Mouse (Mus musculus): ENCODE measurements at regions not wholly inside any gene's neighbourhood (a gene's known extent, or its start where the extent isn't known, plus 50 kb on each side); places are given as distances from the start of the nearest gene placed in this dataset.

DNA sequence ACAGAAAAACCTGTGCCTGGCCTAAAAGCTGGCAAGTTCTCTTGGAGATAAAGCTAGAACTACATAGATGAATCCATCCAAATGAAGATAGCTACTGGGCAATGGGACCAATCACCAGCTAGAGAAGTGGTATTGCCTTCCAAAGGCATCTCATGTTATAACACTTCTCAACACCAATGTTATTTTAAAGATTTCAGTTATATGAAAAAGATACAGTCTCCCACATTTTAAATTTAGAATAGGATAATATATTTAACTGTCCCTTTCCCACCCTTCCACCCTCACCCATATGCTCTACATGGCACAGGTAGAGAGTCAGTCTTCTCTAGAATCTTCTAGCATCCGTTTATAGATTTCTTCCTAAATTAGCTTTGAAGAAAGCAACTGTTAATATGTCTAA, 87.6 kb upstream of the Pou6f2 start:
- WGBS = 96% methylated on average over 1 of the region's 1 CpGs

DNA sequence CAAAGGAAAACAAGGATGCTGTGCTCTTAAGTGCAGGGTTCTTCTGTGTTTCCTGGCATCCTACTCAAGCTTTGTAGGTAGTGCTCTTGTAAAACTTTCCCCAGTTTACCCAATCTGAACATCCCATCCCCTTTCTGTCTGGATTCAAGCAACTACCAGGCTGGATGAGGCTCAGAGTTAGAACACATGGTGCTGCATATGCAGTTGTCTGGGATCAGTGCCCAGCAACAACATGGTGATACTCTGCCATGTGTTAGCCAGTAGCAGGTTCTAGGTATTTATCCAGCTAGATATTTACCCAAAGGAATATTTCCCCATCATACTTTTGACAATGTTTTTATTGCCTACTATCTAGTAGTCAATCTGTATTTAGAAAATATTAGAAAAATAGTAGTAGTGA, 78.8 kb upstream of the Pou6f2 start:
- H3K27me3 ChIP-seq = no peaks in the 10 kb centered on the region
- H3K4me3 ChIP-seq = no peak overlapping the region
- H3K27ac ChIP-seq = no peak overlapping the region
- ATAC-seq (ENCODE audit: low FRiP score) = no peak
- H3K4me2 ChIP-seq = no peak overlapping the region
- H3K4me1 ChIP-seq (replicated peaks) = no peaks in the 10 kb centered on the region
- no peaks in the 10 kb centered on the region for H3K9me3 ChIP-seq
- H3K36me3 ChIP-seq = no peaks in the 10 kb centered on the region
- no peak overlapping the region for H3K9ac ChIP-seq

More for the DNA sequence above, 87.6 kb upstream of the Pou6f2 start:
- ATAC-seq (ENCODE audit: low FRiP score) = no peak
- H3K4me1 ChIP-seq (replicated peaks) = no peaks in the 10 kb centered on the region
- H3K9me3 ChIP-seq = no peaks in the 10 kb centered on the region
- no peaks in the 10 kb centered on the region for H3K27me3 ChIP-seq
- H3K27ac ChIP-seq = no peak overlapping the region
- no peak overlapping the region for H3K9ac ChIP-seq
- no peak overlapping the region for H3K4me3 ChIP-seq
- H3K4me2 ChIP-seq = no peak overlapping the region
- H3K36me3 ChIP-seq = no peaks in the 10 kb centered on the region

DNA sequence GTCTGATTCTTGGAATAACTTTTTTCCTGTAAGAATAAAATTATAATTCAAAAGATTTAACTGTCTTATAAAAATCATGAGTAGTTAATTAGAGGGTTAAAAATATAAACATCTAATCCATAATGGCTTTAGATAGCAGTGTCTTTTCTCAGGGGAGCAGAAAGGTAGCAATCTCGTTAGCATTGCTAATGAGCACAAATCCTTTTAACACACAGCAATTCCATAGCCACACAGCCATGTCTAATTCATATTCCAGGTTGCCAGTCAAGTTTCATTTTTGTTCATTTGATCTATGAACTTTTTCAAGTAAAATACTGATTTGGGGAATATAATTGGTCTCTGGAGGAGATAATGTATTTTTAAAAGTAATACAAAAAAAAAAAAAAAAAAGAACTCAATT, 74.0 kb upstream of the Pou6f2 start:
- H3K27ac ChIP-seq = no peak overlapping the region
- H3K36me3 ChIP-seq = no peaks in the 10 kb centered on the region
- WGBS = 60% methylated on average over 1 of the region's 1 CpGs
- no peak overlapping the region for H3K4me3 ChIP-seq
- no peaks in the 10 kb centered on the region for H3K27me3 ChIP-seq
- H3K4me2 ChIP-seq = no peak overlapping the region
- H3K4me1 ChIP-seq (replicated peaks) = no peaks in the 10 kb centered on the region
- no peaks in the 10 kb centered on the region for H3K9me3 ChIP-seq
- H3K9ac ChIP-seq = no peak overlapping the region
- no peak for ATAC-seq (ENCODE audit: low FRiP score)

DNA sequence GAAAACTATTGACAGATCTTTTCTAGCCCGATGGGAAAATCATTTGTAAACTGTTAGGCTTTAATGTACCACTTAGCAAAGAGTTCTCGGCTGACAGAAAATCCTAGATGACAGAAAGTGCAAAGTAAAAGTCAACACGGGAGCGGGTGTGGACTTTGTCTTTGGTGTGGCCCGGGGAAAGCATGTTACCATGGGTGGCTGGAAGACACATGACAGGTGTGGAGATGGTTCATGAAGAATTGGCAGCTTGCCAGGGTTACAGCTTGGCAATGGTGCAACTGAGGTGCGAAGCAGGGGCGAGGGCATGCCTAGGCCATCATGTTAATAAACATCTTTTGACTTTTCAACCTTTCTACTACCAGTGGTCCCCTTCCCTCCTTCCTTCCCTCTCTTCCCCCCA, 68.4 kb upstream of the Pou6f2 start:
- Histone ChIP-seq H3K4me2 (no peak overlapping the region), H3K9me3 (no peaks in the 10 kb centered on the region), H3K9ac (no peak overlapping the region), H3K27me3 (no peaks in the 10 kb centered on the region), H3K4me1 (replicated peaks) (no peaks in the 10 kb centered on the region), H3K27ac (no peak overlapping the region), H3K4me3 (no peak overlapping the region), H3K36me3 (no peaks in the 10 kb centered on the region)
- WGBS = 86% methylated on average over 7 of the region's 7 CpGs
- no peak for ATAC-seq (ENCODE audit: low FRiP score)

DNA sequence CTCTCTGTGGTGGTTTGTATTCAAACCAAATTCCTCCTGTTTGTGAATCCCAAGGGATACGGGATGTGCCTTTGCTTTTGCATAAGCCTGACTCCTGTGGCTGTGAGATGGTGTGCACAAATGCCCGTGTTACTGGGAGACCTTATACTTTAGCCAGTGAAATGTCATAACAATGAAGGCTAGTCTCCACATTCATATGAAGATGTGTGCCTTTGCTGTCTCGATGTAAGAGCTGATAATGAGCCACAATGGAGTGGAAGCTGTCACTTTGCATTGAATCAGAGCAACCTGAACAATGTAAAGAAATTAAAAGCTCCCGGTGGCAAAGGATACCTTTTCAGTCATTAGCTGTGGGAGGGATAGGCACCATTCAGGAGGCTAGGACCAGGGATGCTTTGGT, 64.7 kb upstream of the Pou6f2 start:
- Histone ChIP-seq H3K9ac (no peak overlapping the region), H3K36me3 (no peaks in the 10 kb centered on the region), H3K27ac (no peak overlapping the region), H3K4me1 (replicated peaks) (peaks cover 7% of the 10 kb centered on the region; the same call in 1 of the 2 replicates), H3K27me3 (no peaks in the 10 kb centered on the region), H3K9me3 (no peaks in the 10 kb centered on the region), H3K4me3 (no peak overlapping the region), H3K4me2 (no peak overlapping the region)
- WGBS = 27% methylated on average over 4 of the region's 4 CpGs
- no peak for ATAC-seq (ENCODE audit: low FRiP score)

DNA sequence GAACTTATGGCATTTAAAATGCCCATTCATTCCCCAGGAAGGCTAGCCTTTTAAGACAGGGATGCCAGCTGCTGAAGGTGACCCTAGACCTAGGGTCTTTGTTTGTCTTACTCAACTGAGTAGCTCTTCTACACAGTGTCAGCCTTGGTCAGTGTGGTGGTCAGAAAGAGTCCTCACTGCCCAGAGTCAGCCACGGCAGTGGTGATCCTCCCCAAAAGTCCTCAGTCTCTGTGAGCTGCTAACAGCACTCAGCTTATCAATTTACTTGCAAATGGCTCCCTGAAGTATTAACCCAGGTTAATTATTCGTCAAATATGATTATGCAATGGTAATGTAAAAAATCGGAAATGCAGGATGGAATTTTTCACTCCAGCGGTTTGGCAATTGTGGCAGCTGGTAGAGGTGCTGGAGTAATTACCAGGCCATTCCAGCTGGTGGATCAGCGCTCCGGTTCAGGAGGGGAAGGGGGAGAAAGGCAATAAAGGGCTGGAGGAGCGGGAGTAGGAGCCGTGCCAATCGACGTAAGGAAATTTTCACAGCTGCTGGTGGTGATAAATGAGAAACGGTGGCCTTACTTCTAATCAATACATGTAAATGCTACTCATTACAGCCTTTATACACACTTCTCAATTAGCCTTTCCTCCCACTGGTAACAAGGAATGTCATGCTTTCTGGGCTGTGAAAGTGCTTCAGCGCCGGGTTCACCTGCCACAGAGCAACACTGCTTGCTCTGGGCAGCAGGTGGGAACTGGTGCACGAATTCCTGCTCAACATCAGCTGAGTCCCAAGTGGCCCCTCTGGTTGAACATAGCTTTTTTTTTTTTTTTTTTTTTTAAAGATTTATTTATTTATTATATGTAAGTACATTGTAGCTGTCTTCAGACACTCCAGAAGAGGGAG, 60.1 kb upstream of the Pou6f2 start:
- Histone ChIP-seq H3K27ac (no peak overlapping the region), H3K4me3 (no peak overlapping the region), H3K9me3 (no peaks in the 10 kb centered on the region), H3K4me1 (replicated peaks) (peaks cover 8% of the 10 kb centered on the region; the same call in 1 of the 2 replicates), H3K4me2 (no peak overlapping the region), H3K36me3 (no peaks in the 10 kb centered on the region), H3K27me3 (no peaks in the 10 kb centered on the region; the same call in 1 of the 2 replicates), H3K9ac (no peak overlapping the region)
- ATAC-seq (ENCODE audit: low FRiP score) = peak; percentile 94
- 23% methylated on average over 14 of the region's 14 CpGs for WGBS

Data from hindbrain, embryonic 13.5 days (tissue).